Mouse (Mus musculus) megakaryocyte, embryonic 14.5 days (primary cell): ENCODE results near the gene Myo3a. TPM values are rescaled to one million over a fixed set of nuclear protein-coding genes. Genes with fewer than 3 reads are reported as not detected.

Source experiments
- H3K27me3 ChIP-seq: replicated peaks from 2 replicates; pipeline ENCODE3; 2012; ENCODE audit warnings: inconsistent platforms
- H3K36me3 ChIP-seq: replicated peaks from 2 replicates; pipeline ENCODE3; 2012; ENCODE audit warnings: low read length, inconsistent platforms, mixed read lengths
- H3K4me1 ChIP-seq: 2 replicates; pipeline ENCODE4 v1.6.1; 2012; ENCODE audit warnings: inconsistent platforms
- H3K4me3 ChIP-seq: replicated peaks from 2 replicates; pipeline ENCODE3; 2012; ENCODE audit warnings: moderate library complexity, mild to moderate bottlenecking, inconsistent platforms
- H3K9me3 ChIP-seq: 2 replicates; pipeline ENCODE4 v1.6.1; 2012; ENCODE audit warnings: inconsistent platforms
- FLI1 ChIP-seq: IDR thresholded peaks from 2 replicates; pipeline ENCODE4 v1.6.1; 2012; ENCODE audit warnings: low read length, inconsistent platforms, mixed read lengths
- GATA1 ChIP-seq: IDR thresholded peaks from 3 replicates; pipeline ENCODE4 v1.6.1; 2012; ENCODE audit warnings: mixed read lengths, low read length, inconsistent platforms, borderline replicate concordance
- polyA plus RNA-seq: library from polyadenylated mRNA; stranded (reverse); fragments of >175 nt; gene quantifications from 2 replicates; pipeline ENCODE4 v1.2.3, GENCODE M21; 2012; ENCODE audit warnings: low replicate concordance; ENCODE audit not compliant: insufficient read depth

Gene Myo3a
- polyA plus RNA-seq: not detected in 2 replicates

DNA sequence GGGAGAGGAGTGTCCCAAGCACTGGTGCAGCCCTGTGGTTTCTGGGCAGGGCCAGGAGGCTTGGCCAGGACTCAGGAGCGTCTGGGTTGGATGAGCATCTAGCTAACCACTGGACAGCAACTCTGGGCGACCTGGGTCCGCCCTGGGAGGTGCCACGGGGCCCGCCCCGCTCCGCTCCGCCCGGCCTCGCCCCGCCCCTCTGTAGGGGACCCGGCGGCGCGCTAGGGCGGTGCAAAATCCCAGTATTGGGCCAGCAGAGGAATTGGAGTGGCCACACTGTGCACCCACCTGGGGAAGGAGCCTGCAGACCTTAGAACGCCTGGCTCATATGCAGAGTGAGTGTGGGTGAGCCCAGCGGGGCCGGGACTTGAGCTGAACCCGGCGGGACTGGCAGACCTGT is at the start of gene Myo3a:
Gene Myo3a (plus strand): TSS at position 196 of the 400 bp plus-strand sequence.
- Histone ChIP-seq H3K4me1 (no peaks in the 10 kb centered on the region), H3K27me3 (peaks cover 7% of the 10 kb centered on the region), H3K9me3 (peaks cover 7% of the 10 kb centered on the region; the same call in 1 of the 2 replicates), H3K36me3 (no peaks in the 10 kb centered on the region), H3K4me3 (no peak within 1 kb of the TSS)
- TF ChIP-seq FLI1 (no peak), GATA1 (no peak)

DNA sequence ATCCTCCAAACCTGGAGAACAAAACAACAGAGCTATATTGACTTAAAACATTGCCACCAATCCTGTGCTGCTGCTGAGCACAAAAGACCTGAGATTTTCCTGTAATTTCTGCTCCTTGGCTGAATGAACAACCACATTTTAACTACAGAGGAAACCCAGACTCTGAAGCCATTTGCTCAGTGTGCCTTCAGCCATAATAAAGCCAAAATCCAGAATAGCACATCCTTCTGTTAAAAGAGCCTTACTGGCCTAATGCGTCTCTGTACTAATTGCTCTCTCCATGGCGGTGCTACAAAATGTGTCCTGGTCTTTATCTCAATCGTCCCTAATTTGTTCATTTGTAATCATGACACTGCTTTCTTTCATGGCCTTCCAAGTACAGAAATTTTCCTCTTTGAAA is 23.2 kb downstream of the Myo3a start:
- Histone ChIP-seq H3K4me3 (no peak overlapping the region), H3K9me3 (0 out of 2 replicates have a peak, but pooled peaks cover 2% of the 10 kb centered on the region), H3K27me3 (no peaks in the 10 kb centered on the region)

DNA sequence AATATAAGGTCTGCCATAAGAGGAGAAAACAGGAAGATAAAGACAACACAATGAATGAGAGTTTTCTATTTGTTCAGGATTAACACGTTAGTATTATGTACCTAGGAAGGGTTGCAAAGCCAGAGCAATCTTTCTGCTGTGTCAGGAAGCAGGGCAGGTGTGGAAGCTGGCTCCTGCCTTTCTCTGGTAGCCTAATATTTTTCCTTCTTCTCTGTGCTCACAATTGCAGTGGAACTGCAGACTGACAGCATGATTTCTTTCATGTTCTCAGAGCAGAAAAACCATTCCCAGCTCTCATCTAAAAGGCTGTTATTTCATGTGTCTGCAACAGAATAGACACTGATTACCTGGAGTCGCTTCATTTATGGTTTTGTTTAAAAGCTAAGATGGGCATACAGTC is 23.7 kb downstream of the Myo3a start:
- no peaks in the 10 kb centered on the region for H3K36me3 ChIP-seq
- H3K27me3 ChIP-seq: no peaks in the 10 kb centered on the region
- no peaks in the 10 kb centered on the region for H3K4me1 ChIP-seq
- TF ChIP-seq FLI1: no peak
- no peak for TF ChIP-seq GATA1
- 0 out of 2 replicates have a peak, but pooled peaks cover 2% of the 10 kb centered on the region for H3K9me3 ChIP-seq
- no peak overlapping the region for H3K4me3 ChIP-seq

More for the DNA sequence above, 23.2 kb downstream of the Myo3a start:
- TF ChIP-seq GATA1 (no peak), FLI1 (no peak)
- Histone ChIP-seq H3K4me1 (no peaks in the 10 kb centered on the region), H3K36me3 (no peaks in the 10 kb centered on the region)

DNA sequence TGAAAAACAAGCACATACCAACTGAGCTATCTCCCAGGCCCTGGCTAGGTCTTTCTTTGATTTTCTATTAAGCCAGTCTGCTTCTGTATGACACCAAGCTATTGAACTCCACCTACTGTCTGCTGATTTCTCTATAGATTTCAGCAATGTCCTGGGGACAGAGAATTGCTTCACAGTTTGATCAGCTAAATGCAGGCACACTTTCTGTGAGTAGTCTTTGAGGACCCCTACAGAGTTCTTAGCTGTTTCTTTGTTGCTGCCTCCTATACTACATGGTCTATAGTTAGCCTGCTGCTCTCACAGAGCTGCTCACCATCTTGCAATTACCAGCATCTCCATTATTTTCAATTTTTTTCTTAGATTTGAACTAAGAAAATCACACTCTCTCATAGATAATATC is 28.3 kb downstream of the Myo3a start:
- TF ChIP-seq FLI1 (no peak), GATA1 (no peak)
- Histone ChIP-seq H3K4me3 (no peak overlapping the region), H3K9me3 (no peaks in the 10 kb centered on the region), H3K4me1 (no peaks in the 10 kb centered on the region), H3K27me3 (no peaks in the 10 kb centered on the region), H3K36me3 (no peaks in the 10 kb centered on the region)

DNA sequence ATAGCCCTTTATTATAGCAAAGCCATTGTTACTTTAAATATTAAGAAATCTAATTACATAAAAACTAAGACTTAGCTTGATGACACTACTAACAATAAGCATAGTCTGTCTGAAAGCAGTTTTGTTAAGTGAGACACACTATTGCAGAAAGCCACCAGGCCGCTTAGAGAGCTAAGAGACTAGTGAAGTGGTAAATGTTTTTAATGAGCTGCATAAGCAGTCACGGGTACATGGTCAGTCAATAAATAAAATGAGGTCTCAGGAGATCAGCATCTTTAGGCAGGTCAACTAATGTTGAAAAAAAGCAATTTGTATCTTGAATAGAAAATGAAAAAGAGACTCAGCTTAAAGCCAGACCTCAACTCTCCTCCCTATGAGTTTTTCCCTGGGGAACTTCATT is 44.3 kb downstream of the Myo3a start:
- no peaks in the 10 kb centered on the region for H3K36me3 ChIP-seq
- H3K4me3 ChIP-seq: no peak overlapping the region
- H3K9me3 ChIP-seq: no peaks in the 10 kb centered on the region
- no peak for TF ChIP-seq FLI1
- no peak for TF ChIP-seq GATA1
- no peaks in the 10 kb centered on the region for H3K27me3 ChIP-seq
- H3K4me1 ChIP-seq: no peaks in the 10 kb centered on the region

DNA sequence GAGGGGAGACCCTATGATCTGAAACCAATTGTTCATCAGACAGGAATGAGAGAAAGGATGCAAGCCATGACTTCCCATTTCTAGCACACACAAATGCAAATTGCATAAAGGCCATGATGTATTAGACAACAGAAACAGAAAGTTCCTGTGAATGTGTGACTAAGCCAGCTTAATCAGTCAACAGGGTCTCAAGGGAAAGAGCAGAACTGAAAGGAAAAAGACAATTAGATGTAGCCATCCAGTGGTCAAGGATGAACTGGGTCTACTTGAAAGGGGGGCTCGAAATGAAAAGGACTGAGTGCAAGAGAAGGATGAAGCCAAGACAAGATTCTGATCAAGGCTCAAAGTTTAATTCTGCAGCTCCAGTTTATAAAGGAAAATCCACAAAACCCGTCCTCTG is 58.1 kb downstream of the Myo3a start:
- H3K36me3 ChIP-seq: no peaks in the 10 kb centered on the region
- H3K4me3 ChIP-seq: no peak overlapping the region
- H3K4me1 ChIP-seq: no peaks in the 10 kb centered on the region
- TF ChIP-seq GATA1: no peak
- H3K9me3 ChIP-seq: no peaks in the 10 kb centered on the region
- H3K27me3 ChIP-seq: no peaks in the 10 kb centered on the region

DNA sequence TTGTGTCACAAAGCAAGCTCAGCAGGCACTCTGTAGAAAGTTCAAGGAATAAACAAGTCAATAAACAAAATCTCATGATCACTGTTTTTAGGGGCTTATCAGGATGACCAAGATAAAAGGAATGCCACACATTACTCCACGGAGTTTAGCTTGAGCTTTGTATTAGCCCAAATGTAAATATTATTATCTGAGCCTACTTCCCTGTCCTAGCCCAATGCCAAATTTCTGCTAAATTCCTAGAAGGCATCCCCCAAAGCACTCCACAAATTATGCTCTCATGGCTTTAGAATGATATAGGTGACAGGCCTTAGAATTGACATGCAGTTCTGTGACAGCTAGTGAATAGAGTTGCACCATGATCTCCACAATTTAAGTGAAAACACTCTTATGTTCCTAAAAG is 58.5 kb downstream of the Myo3a start:
- no peaks in the 10 kb centered on the region for H3K9me3 ChIP-seq
- no peak overlapping the region for H3K4me3 ChIP-seq
- H3K4me1 ChIP-seq: no peaks in the 10 kb centered on the region
- H3K27me3 ChIP-seq: no peaks in the 10 kb centered on the region
- TF ChIP-seq FLI1 (no peak), GATA1 (no peak)
- H3K36me3 ChIP-seq: no peaks in the 10 kb centered on the region

DNA sequence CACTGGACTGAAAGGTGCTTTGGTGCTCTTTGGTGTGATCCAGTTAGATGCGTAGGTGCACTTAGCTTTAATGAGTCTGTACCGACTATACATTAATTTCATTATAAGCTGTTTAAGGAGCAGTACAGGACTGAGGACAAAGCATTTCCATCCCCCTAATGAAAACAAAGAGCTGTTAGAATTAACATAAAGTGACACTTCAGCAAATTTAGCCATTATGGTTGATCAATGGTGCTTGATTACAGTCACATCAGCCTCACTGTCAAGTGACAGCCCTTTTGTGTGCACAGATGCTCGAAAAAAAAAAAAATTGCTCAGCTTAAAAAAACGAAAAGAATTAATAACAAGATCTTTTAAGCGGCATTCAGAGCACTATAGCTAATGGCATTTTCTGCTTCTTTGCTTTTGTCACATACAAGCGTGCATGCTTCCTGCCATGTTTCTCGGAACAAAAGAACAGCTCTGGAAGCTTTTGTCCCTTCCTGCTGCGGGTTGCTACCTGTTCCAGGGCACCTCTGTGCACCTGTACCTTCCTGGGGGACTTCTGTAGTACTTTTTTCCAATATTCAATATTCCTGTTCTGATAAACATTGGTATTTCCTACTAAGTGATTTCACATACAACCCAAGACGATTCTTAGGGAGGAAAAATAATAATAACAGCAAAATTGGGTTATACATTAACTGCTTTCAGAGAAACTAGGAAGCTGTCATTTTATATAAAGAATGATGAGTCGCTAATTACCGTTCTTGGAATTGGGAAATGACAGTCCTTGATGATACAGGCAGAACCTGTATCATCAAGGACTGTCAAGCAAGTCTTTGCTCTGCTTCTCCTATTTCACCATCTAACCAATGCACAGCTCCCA is 66.5 kb downstream of the Myo3a start:
- Histone ChIP-seq H3K4me1 (no peaks in the 10 kb centered on the region), H3K9me3 (no peaks in the 10 kb centered on the region), H3K4me3 (no peak overlapping the region), H3K27me3 (no peaks in the 10 kb centered on the region), H3K36me3 (no peaks in the 10 kb centered on the region)
- TF ChIP-seq FLI1 (no peak), GATA1 (no peak)

DNA sequence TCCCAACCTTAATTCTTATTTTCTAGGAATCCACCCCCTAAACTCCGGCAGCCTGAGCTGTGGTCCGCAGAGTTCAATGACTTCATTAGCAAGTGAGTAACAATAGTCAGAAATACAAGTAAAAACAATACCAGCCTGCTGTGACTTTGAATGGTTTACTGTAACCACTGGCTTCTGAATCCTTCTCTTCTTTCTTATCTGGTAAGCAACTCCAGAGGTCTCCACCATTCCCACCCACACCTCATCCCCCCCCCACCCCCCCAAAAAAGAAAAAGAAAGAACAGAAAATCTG is 67.1 kb downstream of the Myo3a start:
- Histone ChIP-seq H3K36me3 (no peaks in the 10 kb centered on the region), H3K27me3 (no peaks in the 10 kb centered on the region), H3K4me3 (no peak overlapping the region), H3K4me1 (no peaks in the 10 kb centered on the region), H3K9me3 (no peaks in the 10 kb centered on the region)
- TF ChIP-seq GATA1: no peak
- TF ChIP-seq FLI1: no peak

DNA sequence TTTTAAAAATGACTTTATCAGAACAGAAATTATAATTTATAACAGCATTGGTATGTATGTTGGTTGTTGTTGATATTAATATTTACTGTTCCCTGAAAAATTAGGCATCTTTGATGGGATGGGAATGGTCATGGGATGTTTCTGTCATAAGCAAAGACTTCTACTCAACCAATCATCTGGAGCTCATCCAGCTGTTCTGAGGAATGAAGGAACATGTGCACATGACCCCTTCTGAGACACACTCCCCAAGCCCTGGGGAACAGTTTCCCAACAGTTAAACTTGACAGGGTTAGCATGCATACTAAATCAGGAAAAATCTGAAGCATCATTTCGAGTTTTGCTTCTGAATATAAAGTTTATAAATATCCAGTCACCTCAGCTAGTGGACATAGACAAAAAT is 70.6 kb downstream of the Myo3a start:
- Histone ChIP-seq H3K4me3 (no peak overlapping the region), H3K36me3 (no peaks in the 10 kb centered on the region), H3K9me3 (no peaks in the 10 kb centered on the region), H3K27me3 (no peaks in the 10 kb centered on the region), H3K4me1 (no peaks in the 10 kb centered on the region)
- no peak for TF ChIP-seq FLI1
